Mouse (Mus musculus): Measurements from ENCODE around the gene Tshz3. TPM values are rescaled to one million over a fixed set of nuclear protein-coding genes. Genes with fewer than 3 reads are reported as not detected.

Tshz3 gene
- polyA plus RNA-seq, 1 experiment = not detected

GRCm38 (mm10) chr7:36694642-36695191 lies 3.2 kb upstream of the Tshz3 start:
- H3K36me3 ChIP-seq (ENCODE audit: control insufficient read depth) = no peaks in the 10 kb centered on the region
- peaks cover 99% of the 10 kb centered on the region for H3K27me3 ChIP-seq (ENCODE audit: control insufficient read depth)
- no peak overlapping the region for H3K4me3 ChIP-seq (replicated peaks)
- no peak for TF ChIP-seq GATA1 (IDR thresholded peaks at IDR 0.05; ENCODE audit: low read length)
- TF ChIP-seq TAL1 (IDR thresholded peaks at IDR 0.05; ENCODE audit: low read length) = no peak
- no peaks in the 10 kb centered on the region for H3K4me1 ChIP-seq (ENCODE audit: control insufficient read depth)
- H3K9me3 ChIP-seq (ENCODE audit: control insufficient read depth, low read length) = no peaks in the 10 kb centered on the region; the same call in 1 of the 2 replicates

GRCm38 (mm10) chr7:36695276-36695675 lies 2.6 kb upstream of the Tshz3 start:
- H3K27me3 ChIP-seq (ENCODE audit: control insufficient read depth) = peaks cover 98% of the 10 kb centered on the region
- no peak for TF ChIP-seq GATA1 (IDR thresholded peaks at IDR 0.05; ENCODE audit: low read length)
- no peak for TF ChIP-seq TAL1 (IDR thresholded peaks at IDR 0.05; ENCODE audit: low read length)
- no peak overlapping the region for H3K4me3 ChIP-seq (replicated peaks)
- no peaks in the 10 kb centered on the region for H3K36me3 ChIP-seq (ENCODE audit: control insufficient read depth)
- H3K9me3 ChIP-seq (ENCODE audit: control insufficient read depth, low read length) = no peaks in the 10 kb centered on the region; the same call in 1 of the 2 replicates
- H3K4me1 ChIP-seq (ENCODE audit: control insufficient read depth) = no peaks in the 10 kb centered on the region

GRCm38 (mm10) chr7:36695791-36696241 lies 2.1 kb upstream of the Tshz3 start:
- Histone ChIP-seq H3K4me3 (replicated peaks) (no peak overlapping the region), H3K27me3 (ENCODE audit: control insufficient read depth) (peaks cover 94% of the 10 kb centered on the region), H3K4me1 (ENCODE audit: control insufficient read depth) (no peaks in the 10 kb centered on the region), H3K36me3 (ENCODE audit: control insufficient read depth) (no peaks in the 10 kb centered on the region), H3K9me3 (ENCODE audit: control insufficient read depth, low read length) (no peaks in the 10 kb centered on the region; the same call in 1 of the 2 replicates)
- TF ChIP-seq GATA1 (IDR thresholded peaks at IDR 0.05; ENCODE audit: low read length) = no peak
- TF ChIP-seq TAL1 (IDR thresholded peaks at IDR 0.05; ENCODE audit: low read length) = no peak

DNA sequence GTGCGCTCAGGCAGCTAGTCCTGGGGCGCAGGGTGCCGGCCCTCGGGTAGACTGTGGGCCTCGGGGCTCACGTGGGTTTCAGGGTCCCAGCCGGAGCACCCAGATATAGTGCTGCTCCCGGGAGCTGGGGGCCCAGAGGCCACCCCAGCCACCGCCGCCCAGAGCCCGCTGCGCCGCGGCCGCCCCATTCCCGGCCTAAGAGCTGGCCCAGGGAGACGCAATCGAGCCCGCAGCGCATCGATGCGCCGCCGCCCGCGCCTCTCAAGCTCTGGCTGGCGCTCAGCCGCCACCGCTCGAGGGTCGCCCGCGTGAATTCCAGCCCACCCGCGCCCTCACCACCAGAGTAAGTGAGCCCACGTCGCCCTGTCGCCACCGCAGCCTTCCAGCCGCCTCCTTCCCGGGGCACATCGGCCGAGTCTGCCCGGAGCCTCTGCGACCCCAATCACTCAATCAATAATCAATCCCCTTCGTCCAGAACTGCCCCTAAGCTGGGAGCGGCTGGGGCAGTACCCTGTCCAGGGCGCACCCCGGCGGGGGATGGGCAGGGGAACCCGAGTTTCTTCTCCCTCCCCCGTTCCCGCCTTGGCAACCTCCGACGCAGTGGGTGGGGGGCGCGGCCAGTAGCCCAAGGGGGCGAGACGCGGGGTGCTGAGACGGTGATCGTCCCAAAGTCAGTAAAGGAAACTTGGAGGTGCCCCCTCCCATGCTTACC lies 1.4 kb upstream of the Tshz3 start:
- Histone ChIP-seq H3K36me3 (ENCODE audit: control insufficient read depth) (no peaks in the 10 kb centered on the region), H3K27me3 (ENCODE audit: control insufficient read depth) (peaks cover 86% of the 10 kb centered on the region), H3K4me3 (replicated peaks) (peak overlapping the region; percentile 39), H3K9me3 (ENCODE audit: control insufficient read depth, low read length) (no peaks in the 10 kb centered on the region; the same call in 1 of the 2 replicates), H3K4me1 (ENCODE audit: control insufficient read depth) (no peaks in the 10 kb centered on the region)
- TF ChIP-seq GATA1 (IDR thresholded peaks at IDR 0.05; ENCODE audit: low read length) (no peak), TAL1 (IDR thresholded peaks at IDR 0.05; ENCODE audit: low read length) (no peak)

- H3K36me3 ChIP-seq (ENCODE audit: control insufficient read depth) = no peaks in the 10 kb centered on the region
- TF ChIP-seq GATA1 (IDR thresholded peaks at IDR 0.05; ENCODE audit: low read length) (no peak), TAL1 (IDR thresholded peaks at IDR 0.05; ENCODE audit: low read length) (no peak)
- H3K4me1 ChIP-seq (ENCODE audit: control insufficient read depth) = no peaks in the 10 kb centered on the region
- peak overlapping the region; percentile 39 for H3K4me3 ChIP-seq (replicated peaks)
- H3K27me3 ChIP-seq (ENCODE audit: control insufficient read depth) = peaks cover 82% of the 10 kb centered on the region
- no peaks in the 10 kb centered on the region; the same call in 1 of the 2 replicates for H3K9me3 ChIP-seq (ENCODE audit: control insufficient read depth, low read length)
Observed at GRCm38 (mm10) chr7:36697118-36697855, 631 bp upstream of the Tshz3 start.

- Histone ChIP-seq H3K9me3 (ENCODE audit: control insufficient read depth, low read length) (no peaks in the 10 kb centered on the region; the same call in 1 of the 2 replicates), H3K36me3 (ENCODE audit: control insufficient read depth) (no peaks in the 10 kb centered on the region), H3K4me1 (ENCODE audit: control insufficient read depth) (no peaks in the 10 kb centered on the region), H3K4me3 (replicated peaks) (no peak overlapping the region), H3K27me3 (ENCODE audit: control insufficient read depth) (peaks cover 71% of the 10 kb centered on the region)
- TF ChIP-seq TAL1 (IDR thresholded peaks at IDR 0.05; ENCODE audit: low read length) (no peak), GATA1 (IDR thresholded peaks at IDR 0.05; ENCODE audit: low read length) (no peak)
Observed at GRCm38 (mm10) chr7:36698589-36698946, 650 bp downstream of the Tshz3 start.

DNA sequence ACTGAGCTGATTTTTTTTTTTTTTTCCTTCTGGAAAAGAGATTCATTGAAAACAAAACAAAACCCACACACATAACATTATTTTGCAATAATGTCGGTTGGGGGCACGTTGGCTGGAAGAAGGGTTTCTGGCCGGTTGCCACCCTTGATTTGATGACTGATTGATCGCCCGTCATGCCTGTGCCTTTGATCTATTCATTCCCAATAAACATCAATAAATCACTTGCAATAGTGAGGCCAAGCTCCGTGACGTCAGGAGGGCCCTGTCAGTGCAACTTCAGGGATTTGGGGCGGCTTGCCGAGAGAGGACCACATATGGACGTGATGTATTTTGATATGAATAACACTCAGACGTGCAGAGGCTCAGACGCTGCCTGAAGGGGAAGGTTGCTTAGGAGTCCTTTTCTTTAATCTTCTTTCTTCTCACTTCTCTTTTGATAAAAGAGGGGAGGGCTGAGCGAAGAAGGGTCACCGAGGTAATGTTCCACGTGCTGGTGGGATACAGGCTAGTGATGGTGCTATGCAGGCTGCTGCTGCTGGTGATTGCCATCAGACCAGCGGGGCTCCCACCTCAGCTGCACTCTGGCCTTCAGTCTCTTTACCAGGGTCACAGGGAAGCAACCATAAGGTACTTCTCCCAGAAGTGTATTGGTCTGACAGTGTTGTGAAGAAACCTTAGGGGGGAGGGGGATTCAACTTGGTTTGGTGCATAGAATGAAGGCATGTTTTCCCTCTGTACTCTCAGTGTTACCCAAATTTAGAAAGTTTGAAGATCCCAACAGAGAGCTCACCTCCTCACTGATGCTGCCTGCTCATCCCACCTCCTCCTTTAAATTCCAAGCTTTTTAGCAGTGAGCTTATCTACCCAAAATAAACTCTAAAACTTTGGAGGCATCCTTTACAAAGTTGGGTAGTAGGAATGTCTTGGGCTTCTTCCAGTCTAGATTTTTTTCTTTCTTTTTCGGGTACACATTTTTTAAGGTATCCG lies 1.4 kb downstream of the Tshz3 start:
- no peaks in the 10 kb centered on the region for H3K4me1 ChIP-seq (ENCODE audit: control insufficient read depth)
- H3K9me3 ChIP-seq (ENCODE audit: control insufficient read depth, low read length) = no peaks in the 10 kb centered on the region; the same call in 1 of the 2 replicates
- peaks cover 64% of the 10 kb centered on the region for H3K27me3 ChIP-seq (ENCODE audit: control insufficient read depth)
- H3K4me3 ChIP-seq (replicated peaks) = no peak overlapping the region
- H3K36me3 ChIP-seq (ENCODE audit: control insufficient read depth) = no peaks in the 10 kb centered on the region
- TF ChIP-seq TAL1 (IDR thresholded peaks at IDR 0.05; ENCODE audit: low read length) (no peak), GATA1 (IDR thresholded peaks at IDR 0.05; ENCODE audit: low read length) (no peak)

GRCm38 (mm10) chr7:36706636-36707035 lies 8.7 kb downstream of the Tshz3 start:
- Histone ChIP-seq H3K9me3 (ENCODE audit: control insufficient read depth, low read length) (no peaks in the 10 kb centered on the region), H3K36me3 (ENCODE audit: control insufficient read depth) (no peaks in the 10 kb centered on the region)
- TF ChIP-seq GATA1 (IDR thresholded peaks at IDR 0.05; ENCODE audit: low read length) = no peak
- TF ChIP-seq TAL1 (IDR thresholded peaks at IDR 0.05; ENCODE audit: low read length) = no peak

More at GRCm38 (mm10) chr7:36706636-36707035, 8.7 kb downstream of the Tshz3 start:
- Histone ChIP-seq H3K4me1 (ENCODE audit: control insufficient read depth) (no peaks in the 10 kb centered on the region), H3K4me3 (replicated peaks) (no peak overlapping the region), H3K27me3 (ENCODE audit: control insufficient read depth) (peaks cover 25% of the 10 kb centered on the region)

All from erythroblast, embryonic 14.5 days (primary cell).